Mouse (Mus musculus) adrenal gland, postnatal 10 days (tissue): Measurements from ENCODE around the gene Apol6. TPM values are rescaled to one million over a fixed set of nuclear protein-coding genes. Genes with fewer than 3 reads are reported as not detected.

Experiments used
- DNase-seq: peaks from one replicate; pipeline ENCODE4 v3.0.0; 2021; ENCODE audit warnings: mixed read lengths
- long read RNA-seq, 2 experiments: library from polyadenylated mRNA; stranded (forward); transcript quantifications; one replicate each; pipeline ENCODE4 v2.0.0; 2021
- total RNA-seq, 2 experiments: library from RNA; stranded (reverse); gene quantifications; 2 replicates each; pipeline ENCODE4 v1.2.3; 2021

Gene Apol6
- 10 to 100 TPM; 14.9 to 18.5 TPM for total RNA-seq
- long read RNA-seq, experiment 1, partial matches to known transcripts = 2 of 10 reads
- long read RNA-seq, experiment 1, other reads (novel, unspliced or antisense) = 8 of 10 reads
- long read RNA-seq, experiment 2, partial matches to known transcripts = 1 of 3 reads
- long read RNA-seq, experiment 2, other reads (novel, unspliced or antisense) = 1 of 3 reads

DNA sequence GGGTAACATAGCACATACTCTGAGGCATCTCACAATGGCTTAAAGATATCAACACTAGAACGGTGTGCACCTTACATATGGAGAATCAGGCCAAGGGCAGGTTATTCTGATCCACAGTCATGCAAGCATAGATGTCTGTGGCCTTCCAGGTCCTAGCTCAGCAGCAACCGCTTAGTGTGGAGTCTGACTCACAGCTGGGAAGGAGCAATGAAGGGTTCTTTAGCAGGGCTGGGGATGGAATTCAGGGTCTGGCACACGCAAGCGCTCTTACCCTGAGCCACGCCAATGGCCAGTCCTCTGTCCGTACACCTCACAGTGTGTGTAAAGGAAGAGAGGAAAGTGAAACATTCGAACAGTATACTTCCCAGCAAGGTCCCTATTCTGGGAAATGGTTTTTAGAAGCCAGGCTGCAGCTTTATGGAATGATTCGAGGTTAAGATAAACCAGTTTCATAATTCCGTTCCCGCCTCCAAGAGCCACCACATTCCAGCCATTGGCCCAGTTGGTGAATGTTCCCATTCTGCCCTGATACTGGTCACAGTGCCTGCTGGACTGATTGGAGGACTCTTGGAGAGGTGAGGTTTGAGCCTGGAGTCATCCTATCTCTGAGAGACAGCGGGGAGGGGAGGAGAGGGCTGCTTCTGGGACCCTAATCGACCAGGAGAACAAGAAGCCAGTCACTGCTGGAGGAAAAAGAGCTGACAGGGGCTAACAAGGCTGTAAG, at the start of gene Apol6:
Gene Apol6 (plus strand): TSS at position 133 of the 724 bp plus-strand sequence.
- no peak for DNase-seq

DNA sequence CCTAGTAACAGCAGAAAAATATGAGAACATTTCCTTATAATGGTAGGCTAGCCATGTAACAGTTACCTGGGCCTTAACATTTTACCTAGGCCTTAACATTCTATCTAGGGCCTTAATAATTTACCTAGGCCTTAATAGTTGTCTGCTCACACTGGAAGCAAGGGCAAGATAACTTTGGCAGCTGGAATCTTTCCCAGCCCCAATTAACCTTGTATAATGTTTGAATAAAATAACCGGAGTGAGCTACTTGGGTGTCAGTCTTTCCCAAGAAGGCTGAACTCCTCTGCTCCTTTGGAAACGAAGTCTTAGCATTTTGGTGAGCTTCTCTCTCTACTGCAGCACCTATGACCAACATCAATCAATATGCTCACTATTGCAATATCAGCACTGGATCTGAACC, 46.5 kb upstream of the Apol6 start:
- DNase-seq = no peak

DNA sequence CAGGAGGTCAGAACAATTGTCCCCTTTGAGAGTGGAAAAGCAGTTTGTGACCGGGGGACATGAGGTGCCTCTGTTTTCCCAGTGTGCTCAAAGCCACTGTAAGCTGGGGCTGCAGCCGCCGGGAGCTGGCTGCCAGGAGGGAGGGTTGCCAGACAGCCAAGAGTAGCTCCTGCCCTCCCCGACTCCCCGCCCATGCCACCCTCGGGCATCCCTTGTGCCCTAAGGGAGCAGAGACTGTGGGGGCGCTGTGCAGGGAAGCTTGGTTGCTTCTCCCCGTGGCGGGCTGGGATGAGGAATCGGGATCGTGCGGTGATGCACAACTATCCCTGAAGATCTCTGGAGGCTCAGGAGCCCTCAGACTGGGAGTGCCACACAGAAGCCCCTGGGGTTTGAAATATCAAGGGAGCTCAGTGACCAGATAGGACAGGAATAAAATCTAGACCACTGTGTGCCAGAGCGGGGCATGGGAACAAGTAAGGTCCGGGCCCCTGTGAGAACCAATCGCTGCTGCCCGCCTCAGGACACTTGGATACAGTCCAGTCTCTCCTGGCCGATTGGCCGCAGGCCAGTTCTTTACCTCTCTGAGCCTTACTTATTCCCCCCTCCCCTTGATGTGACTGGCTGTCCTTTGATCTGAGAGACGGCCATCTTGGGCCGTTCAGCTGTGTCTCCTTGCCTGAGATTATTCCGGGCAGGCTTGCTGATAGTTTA, 45.5 kb upstream of the Apol6 start:
- peak; percentile 73 for DNase-seq

DNA sequence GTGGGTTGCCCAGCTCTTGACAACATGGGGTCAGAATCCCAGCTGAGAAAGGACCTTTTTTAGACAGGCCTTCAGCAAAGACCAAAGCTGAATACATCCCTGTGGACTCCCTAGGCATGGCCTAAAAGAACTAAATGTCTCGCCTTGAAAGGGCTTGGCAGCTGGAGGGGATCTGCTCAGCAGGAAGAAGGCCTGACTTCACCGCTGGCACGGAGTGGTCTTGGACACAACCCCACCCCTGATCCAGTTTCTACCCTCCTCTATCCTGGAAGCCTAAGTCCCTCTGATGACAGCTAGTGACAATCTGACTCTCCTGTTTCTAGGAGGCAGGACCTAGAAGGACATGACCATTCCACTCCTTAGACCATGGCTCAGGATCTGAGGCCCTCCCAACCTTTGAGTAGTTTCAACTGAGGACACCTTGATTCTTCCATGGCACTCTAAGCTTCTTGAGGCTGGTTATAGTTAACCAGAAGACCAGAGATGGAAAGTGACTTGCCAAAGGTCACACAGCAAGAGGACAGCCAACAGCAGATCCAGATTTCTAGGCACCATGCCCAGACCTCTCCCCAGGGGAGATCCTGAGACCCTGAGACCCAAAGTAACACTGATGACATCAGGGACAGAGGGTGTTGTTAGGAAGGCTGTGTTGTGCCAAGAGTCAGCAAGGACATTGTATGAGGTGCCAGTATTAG, 41.2 kb upstream of the Apol6 start:
- DNase-seq = peak; percentile 64

DNA sequence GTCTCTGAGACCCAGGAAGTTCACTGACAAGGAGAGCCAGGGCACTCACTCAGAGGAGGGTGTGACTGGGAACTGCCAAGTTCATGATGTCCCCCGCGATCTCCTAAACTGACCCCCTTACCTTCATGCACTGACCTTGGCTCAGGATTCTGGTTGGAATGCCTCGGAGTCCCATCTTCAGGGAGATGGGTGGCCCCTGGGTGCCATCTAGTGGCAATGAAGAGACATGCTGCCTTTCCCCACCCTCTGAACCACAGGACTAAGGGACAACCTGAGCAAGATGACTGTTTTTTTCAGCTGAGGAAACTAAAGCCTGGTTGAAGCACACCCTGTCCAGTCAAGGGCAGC, 40.7 kb upstream of the Apol6 start:
- peak; percentile 73 for DNase-seq

DNA sequence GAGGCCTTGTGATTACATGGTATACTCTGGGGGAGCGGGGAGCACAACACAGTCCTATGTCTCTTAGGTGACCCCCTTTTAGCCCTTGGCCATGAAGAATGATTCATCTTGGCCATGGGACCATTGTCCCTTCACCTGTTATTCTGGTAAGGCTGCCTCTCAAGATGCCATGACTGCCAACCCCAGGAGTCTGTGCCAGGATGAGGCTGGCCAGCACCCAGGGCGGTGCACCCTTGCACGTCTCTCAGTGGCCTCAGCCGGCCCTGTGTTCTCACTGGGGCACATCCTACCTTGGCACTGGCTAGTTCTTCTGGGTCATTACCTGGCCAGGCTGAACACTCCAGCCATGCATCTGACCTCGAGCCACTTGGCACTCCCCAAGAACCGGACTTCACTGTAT, 35.7 kb upstream of the Apol6 start:
- peak; percentile 84 for DNase-seq

DNA sequence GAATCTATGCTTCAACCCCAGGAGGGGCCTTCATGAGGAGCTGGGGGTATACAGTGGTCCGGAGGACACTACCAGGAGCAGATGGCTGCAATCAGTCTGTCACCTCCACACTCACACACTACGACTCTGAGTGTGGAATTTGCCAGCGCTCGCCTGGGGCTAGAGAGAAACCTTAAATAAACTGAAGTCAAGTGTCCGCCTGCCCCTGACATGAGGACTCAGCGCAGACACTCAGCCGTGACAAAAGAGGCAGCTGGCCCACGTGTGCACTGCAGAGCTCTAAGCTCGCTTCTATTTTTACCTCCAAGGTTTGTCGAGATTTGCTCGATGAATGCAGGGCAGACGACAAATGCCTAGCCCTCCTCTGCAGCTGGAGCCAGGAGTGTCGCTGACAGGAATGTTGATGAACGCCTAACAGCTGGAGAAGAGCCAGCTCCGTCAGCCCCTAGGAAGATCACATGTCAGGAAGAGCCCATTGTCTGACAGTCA, 30.7 kb upstream of the Apol6 start:
- DNase-seq = peak; percentile 53

DNA sequence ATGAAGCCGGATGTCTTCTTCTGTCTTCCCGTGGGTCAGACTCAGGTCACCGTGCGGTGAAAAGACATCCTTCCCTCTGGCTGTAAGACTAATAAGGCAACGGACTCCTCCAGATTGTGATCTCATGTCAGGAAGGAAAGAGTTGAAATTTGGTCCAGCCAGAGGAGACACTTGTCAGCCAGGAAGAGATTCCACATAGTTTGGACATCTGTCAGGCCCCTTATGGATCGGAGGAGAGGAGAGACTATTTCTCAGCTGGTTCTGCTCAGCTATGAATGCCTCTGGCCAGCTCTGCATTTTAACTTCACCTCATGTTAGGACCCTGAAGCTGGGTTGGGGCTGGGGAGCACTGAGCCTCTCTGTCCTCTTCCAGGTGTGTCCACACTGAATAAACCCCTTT, 30.1 kb upstream of the Apol6 start:
- no peak for DNase-seq

DNA sequence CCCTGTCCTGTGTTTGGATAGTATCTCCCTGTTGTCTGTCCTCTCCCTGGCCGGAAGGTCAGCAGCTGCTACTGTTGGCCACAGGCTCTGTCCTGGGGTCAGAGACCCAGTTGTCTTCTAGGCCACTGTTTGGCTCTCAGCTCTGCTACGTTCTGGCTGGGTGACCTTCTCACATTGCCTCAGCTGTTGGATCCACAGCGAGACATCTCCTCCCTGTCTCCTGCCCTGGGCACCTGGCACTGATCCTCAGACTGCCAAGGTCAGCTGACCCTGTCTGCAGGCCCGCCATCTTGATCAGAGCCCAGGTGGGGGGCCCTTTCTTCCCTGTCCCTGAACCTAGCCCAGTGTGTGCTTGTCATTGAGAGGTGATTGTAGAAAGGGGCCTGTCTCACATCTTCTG, 29.5 kb upstream of the Apol6 start:
- DNase-seq = no peak

DNA sequence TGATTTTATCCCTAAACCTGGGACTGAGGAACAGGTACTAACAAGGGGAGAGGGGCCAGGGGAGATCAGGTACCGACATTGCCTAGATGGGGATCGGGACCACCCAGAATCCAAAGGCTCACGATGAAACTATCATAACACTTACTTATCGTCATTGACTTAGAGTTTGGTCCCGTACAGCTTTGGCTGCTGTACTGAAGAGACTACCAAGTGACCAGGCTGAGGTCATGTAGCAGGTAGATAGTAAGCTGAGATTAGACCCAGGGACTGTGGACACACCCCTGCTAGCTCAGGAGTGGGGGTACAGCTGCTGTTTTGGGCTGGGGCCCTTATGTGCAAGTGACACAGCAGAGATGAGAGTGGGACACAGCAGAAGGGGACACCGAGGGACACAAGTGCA, 28.0 kb upstream of the Apol6 start:
- DNase-seq = no peak

DNA sequence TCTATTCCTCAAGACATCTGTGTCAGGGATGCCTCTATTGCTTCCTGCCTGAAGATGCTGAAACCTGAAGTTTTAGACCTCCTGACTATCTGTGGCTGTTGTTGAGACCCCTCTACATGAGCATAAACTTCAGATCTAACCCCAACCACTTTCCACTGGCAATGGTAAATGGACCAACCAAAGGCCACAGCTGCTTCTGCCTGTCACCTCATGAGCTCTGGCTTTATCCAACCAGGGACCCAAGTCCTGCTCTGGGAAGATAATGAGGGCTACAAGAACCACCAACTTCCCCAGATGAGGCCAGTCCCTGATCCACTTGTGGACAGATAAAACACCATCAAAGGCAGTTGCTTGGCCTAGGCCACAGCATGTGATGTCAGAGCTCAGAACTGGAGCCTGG, 26.6 kb upstream of the Apol6 start:
- DNase-seq = no peak

DNA sequence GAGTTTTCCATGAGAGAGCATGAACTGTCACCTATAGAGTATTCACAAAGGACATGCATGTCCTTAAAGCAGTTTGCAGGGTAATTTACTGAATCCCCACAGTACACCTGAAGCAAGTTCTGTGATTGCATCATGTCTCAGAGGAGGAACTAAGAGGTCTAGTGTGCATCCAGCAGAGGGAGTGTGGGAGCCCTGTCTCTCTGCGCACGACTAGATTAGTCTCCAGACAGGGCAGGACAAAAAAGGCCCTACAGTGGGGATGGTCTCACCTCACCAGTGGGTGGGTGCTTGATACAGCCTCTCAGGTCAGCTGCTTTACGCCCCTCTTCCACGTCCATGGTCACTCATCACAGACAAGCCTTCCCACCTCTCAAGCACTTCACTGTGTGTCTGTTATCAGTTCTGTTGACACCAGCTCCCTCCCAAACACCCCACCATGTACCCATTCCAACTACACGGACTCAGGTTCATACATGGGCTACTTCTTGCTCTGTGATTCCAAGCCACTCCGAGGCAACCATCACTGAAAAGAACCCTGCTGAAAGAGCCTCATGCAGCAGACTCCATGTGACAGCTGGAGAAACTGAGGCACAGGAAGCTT, 25.7 kb upstream of the Apol6 start:
- DNase-seq = peak; percentile 68

DNA sequence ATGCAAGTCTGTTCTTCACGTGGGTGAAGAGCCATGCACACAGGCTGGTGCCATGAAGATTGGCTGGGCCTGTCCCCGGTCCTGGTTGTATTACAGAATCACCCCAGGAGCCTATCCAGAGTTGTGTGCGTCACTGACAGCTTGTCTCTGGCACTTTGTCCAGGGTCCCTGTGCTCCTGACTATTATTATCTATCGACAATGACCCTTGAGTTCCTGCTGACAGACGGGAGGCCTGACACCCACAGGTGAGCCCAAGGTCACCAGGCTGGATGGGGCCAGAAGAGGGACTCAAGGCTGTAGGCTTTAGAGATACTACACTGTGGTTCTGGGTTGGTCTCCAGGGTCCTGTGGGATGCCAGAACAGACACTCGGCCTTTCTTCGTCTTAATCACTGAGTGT, 25.0 kb upstream of the Apol6 start:
- DNase-seq = no peak

DNA sequence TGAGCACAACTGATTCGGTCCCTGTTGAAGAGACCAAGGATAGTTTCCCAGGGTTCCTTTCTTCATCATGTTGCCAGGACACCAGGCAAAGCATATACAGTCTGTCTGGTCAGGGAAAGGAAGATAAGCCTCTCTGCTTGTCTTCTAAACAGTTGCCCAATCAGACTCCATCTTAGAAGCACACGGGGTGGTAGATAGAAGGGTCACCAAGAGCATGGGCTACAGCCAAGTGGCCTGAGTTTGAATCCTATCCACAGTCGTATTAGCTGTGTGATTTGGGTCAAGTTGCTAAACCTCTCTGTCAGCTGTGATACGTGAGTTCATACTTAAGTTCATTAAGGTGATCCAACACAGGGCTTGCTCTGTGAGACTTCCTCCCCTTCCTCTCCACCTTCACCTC, 24.4 kb upstream of the Apol6 start:
- DNase-seq = no peak

DNA sequence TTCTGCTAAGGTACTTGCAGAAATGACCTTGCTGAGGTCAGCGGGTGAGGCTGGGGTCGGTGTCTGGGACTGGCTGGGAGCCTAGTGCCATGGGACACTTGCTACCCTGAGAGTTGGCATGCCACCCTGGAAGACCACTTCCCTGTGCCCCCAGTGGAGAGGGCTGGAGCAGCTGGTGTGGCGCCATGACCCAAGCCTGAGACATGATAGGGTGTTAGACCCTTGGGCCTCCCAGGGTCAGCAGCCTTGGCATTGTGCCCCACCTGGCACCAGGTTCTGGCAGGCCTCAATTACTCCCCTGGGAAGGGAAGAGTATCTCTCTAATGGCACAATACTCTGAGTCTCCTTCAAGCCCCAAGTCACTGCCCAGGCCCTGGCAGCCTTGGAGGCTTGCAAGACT, 23.5 kb upstream of the Apol6 start:
- peak; percentile 68 for DNase-seq

DNA sequence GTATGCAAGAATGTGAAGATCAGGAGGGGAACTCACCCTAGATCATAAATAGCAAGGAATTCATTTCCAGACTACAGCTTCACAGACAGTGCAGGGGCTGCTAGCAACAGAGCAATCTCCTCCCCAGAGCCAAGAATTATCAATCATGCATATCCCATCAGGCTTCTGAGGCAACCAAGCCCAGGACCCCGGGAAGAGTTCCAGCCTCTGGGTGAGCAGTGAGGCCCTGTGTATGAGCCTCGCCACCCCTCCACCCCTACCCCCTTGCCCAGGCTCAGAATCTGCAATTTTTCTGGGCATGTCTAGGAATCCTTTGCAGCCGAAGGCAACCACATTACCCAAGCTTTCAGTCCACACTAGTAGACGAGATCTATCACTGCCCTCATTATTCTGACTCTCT, 22.7 kb upstream of the Apol6 start:
- no peak for DNase-seq

DNA sequence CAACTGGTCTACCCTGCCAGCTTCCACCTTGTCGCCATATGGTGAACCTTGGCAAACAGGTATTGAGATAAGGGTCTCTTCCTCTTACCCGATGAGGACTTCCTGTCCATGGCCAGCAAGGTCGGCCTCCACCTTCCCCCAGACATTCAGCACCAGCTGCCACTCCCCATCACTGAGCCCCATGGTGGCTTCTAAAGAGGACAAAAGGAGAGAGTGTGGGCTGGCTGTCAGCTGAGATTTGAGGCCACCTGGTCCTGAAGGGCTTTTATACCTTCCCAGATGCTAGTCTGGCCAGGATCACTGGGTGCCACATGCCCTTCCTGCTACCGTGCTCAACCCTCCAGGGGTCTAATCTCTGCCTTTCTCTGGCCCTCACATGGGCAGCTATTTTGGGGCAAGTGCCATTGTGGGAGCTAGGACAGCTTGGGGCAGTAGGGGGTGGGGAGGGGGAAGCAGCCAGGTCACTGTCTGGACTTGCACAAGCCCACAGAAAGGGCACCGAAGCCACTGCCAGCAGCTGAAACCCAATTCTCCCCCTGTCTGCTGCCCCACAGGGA, 22.1 kb upstream of the Apol6 start:
- DNase-seq = no peak

DNA sequence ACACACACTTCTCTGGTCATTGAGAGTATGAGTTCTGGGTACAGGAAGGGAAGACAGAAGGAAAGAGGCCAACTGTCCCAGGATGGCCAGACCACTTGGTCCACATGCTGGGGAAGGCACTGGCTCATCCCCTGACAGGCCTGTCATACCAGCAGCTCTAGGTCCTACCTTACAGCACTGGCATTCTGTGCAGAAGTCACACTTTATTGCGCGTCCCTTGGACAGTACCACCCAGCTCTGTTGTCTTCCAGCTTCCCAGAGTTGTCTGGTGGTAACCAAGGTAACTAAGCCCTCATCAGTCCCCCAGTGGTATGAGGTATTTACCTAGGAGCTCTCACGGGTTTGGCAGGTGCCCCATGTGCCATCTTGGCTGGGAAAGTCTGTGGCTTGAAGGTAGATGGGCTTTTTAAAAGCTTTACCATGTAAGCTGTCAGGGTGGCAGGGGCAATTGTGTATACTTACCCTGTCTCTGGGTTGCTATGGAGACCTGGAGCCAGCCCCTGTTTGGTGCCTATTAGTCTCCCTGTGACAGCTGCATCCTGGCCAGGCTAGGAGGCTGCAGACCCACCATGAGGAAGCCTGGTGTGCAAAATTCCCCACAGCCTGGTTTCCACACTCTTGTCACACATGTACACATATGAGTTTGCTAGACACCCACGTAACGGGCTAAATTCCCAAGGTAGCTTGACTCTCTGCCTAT, 18.5 kb upstream of the Apol6 start:
- no peak for DNase-seq

DNA sequence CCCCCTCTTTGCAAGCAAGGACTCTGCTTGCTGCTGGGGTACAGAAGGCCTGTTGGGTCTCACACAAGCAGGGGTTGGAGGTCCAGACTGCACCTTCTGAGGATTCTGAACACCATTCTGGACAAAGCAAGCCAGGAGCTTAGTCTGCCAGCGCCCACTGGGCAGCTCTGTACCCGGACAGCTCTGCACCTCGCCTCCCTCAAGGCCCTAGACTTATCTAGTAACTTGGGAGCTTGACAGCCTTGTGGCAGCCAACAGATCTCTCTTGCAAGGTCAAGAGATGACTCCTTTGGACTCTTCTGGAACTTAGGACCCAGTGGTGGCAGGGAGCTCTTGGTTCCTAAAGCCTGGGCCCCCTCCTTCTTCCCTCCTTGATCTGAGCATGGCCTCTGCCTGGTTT, 17.4 kb upstream of the Apol6 start:
- no peak for DNase-seq

DNA sequence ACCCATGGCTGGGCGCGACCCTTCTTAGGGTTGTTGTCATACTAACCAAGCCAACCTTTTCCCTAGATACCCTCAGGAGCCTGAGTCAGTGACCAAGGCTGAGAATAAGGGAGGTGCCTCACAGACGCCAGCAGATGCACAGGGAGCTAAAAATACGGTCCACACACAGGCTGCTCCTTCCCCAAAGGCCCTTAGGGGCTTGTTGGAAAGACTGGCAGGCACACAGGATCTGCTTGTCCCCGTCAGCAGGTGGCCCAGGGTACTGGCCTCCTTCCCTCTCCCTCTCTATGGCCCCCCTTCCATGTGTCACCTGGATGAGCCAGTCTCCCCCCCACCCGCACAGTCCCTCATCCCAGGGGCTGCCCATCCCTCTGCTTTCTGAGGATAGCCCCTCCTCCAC, 16.9 kb upstream of the Apol6 start:
- DNase-seq = no peak

DNA sequence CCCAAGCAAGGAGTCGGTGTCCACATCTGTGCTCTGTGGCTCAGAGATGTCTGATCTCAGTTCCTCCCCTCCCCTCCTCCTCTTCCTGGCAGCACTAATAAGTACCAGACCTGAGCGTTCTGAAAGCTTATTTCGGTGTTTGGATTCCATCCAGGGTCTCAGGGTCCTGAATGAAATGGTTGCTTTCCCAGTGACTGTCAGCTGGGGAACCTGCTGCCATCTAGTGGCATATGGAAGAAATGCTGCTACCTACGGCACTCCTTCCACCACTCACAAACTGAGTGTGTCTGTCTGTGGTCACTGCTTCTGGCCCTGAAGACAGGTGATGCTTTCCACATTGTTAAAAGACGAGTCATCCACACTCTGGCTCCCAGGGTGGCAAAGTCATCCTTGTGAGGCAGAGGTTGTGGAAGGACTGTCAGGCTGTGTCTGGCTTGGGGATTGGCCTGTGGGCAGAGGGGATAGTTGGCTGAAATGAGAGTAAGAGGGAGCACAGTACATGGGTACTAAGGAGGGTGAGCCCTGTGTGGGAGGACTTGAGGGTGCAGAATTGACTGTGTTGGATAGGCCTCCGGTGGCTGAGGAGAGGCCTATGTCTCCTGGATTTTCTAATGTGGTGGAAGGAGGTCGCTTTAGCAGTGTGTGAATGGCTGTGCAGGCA, 15.1 kb upstream of the Apol6 start:
- peak; percentile 73 for DNase-seq
